Mouse (Mus musculus): Measurements from ENCODE around the gene Dazap2. TPM values are rescaled to one million over a fixed set of nuclear protein-coding genes. Genes with fewer than 3 reads are reported as not detected.

The Dazap2 gene
- polyA plus RNA-seq, 3 experiments from 2014 or later = 722 to 762 (median 736) TPM

Other genes with a start within 250 kb of the Dazap2 start
- under 1 TPM in 2 of 3 experiments, not detected in 1; 0.26 to 0.49 TPM for gene Gm5475, start 193.2 kb upstream of the Dazap2 start, polyA plus RNA-seq (2017; shearing (Covaris generic))
- gene Slc11a2, start 190.3 kb upstream of the Dazap2 start, polyA plus RNA-seq (2017; shearing (Covaris generic)) = 10 to 100 TPM; 20.5 to 30.5 (median 26.7) TPM
- gene Letmd1, start 146.3 kb upstream of the Dazap2 start, polyA plus RNA-seq (2017; shearing (Covaris generic)) = 10 to 100 TPM; 24.6 to 58.8 (median 54.5) TPM
- 1 to 10 TPM in 2 of 3 experiments, under 1 TPM in 1; 0.91 to 1.8 (median 1.5) TPM for gene Csrnp2, start 119.9 kb upstream of the Dazap2 start, polyA plus RNA-seq (2017; shearing (Covaris generic))
- gene Tfcp2, start 63.3 kb upstream of the Dazap2 start, polyA plus RNA-seq (2017; shearing (Covaris generic)) = 1 to 10 TPM; 3.7 to 8.4 (median 5.6) TPM
- 10 to 100 TPM in 2 of 3 experiments, 1 to 10 TPM in 1; 7.4 to 19.8 (median 18.8) TPM for gene Pou6f1, start 15.4 kb upstream of the Dazap2 start, polyA plus RNA-seq (2017; shearing (Covaris generic))
- gene Smagp, start 21.6 kb downstream of the Dazap2 start, polyA plus RNA-seq (2017; shearing (Covaris generic)) = 1 to 10 TPM in 1 of 3 experiments, not detected in 2; 1.3 TPM
- 100 to 1,000 TPM; 292 to 493 (median 317) TPM for gene Bin2, start 54.2 kb downstream of the Dazap2 start, polyA plus RNA-seq (2017; shearing (Covaris generic))
- 10 to 100 TPM in 1 of 3 experiments, 1 to 10 TPM in 2; 6.8 to 12.6 (median 8.2) TPM for gene Cela1, start 72.6 kb downstream of the Dazap2 start, polyA plus RNA-seq (2017; shearing (Covaris generic))
- 10 to 100 TPM; 55.3 to 67.0 (median 65.0) TPM for gene Galnt6, start 114.0 kb downstream of the Dazap2 start, polyA plus RNA-seq (2017; shearing (Covaris generic))
- gene Slc4a8, start 146.4 kb downstream of the Dazap2 start, polyA plus RNA-seq (2017; shearing (Covaris generic)) = 10 to 100 TPM in 1 of 3 experiments, 1 to 10 TPM in 2; 7.4 to 10.9 (median 9.1) TPM

All from inflammation-experienced regulatory T-cells, adult 6 months (primary cell).